Mouse (Mus musculus) erythroblast, embryonic 14.5 days (primary cell): Measurements from ENCODE around the gene Btbd2. TPM values are rescaled to one million over a fixed set of nuclear protein-coding genes. Genes with fewer than 3 reads are reported as not detected.
"Not testable (repeated sequence)": the region's sequence is repeated elsewhere in the genome, so short reads cannot be mapped to it uniquely, and the experiment has no call there.

Experiments used
- H3K27me3 ChIP-seq: 2 replicates; pipeline ENCODE4 v1.6.1; 2012; ENCODE audit warnings: inconsistent platforms; ENCODE audit not compliant: control insufficient read depth
- H3K36me3 ChIP-seq: 2 replicates; pipeline ENCODE4 v1.6.1; 2012; ENCODE audit warnings: mild to moderate bottlenecking, inconsistent platforms; ENCODE audit not compliant: control insufficient read depth
- H3K4me1 ChIP-seq: 2 replicates; pipeline ENCODE4 v1.6.1; 2012; ENCODE audit warnings: inconsistent platforms; ENCODE audit not compliant: control insufficient read depth
- H3K4me3 ChIP-seq: replicated peaks from 2 replicates; pipeline ENCODE3; 2012; ENCODE audit warnings: moderate library complexity, mild to moderate bottlenecking, inconsistent platforms
- H3K9me3 ChIP-seq: 2 replicates; pipeline ENCODE4 v1.6.1; 2012; ENCODE audit warnings: low read length, inconsistent platforms, mixed read lengths; ENCODE audit not compliant: control insufficient read depth
- GATA1 ChIP-seq: IDR thresholded peaks from 2 replicates; pipeline ENCODE4 v1.6.1; 2012; ENCODE audit warnings: low read length, inconsistent platforms, mixed read lengths
- TAL1 ChIP-seq: IDR thresholded peaks from 3 replicates; pipeline ENCODE4 v1.6.1; 2012; ENCODE audit warnings: low read length, inconsistent platforms, mixed read lengths
- polyA plus RNA-seq: library from polyadenylated mRNA; stranded (reverse); fragments of >175 nt; gene quantifications from 2 replicates; pipeline ENCODE4 v1.2.3, GENCODE M21; 2012

The Btbd2 gene
- polyA plus RNA-seq, 1 experiment: 2.6 TPM

DNA sequence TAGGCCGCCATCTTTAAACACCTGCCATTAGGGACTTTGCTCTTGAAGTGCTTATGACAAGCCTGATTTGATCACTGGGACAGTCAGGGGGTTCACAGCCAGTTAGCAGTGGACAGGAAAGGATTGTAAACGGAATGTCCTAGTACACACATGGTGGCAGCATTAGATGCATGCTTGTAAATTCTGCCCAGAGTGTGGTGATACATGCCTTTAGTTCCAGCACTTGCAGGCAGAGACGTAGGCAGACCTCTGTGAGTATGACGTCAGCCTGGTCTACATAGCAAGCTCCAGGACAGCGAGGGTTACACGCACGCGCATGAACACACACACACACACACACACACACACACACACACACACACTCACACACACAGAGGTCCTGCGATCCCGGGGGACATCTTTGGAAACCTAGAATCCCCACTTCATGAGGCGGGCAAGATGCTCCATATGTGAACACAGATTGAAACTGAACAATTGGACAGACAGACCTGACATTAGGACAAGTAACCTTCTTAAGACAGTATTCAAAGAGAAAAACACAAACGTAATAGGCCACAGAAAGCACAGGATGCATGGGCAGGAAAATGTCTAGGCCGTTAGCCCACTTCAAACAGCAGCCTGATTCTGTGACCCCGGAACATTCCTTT is 1.4 kb upstream of the Btbd2 start:
- Histone ChIP-seq H3K9me3 (no peaks in the 10 kb centered on the region), H3K4me3 (no peak overlapping the region), H3K36me3 (no peaks in the 10 kb centered on the region; the same call in 1 of the 2 replicates), H3K27me3 (no peaks in the 10 kb centered on the region), H3K4me1 (peaks cover 74% of the 10 kb centered on the region)
- TF ChIP-seq GATA1 (no peak), TAL1 (no peak)

GRCm38 (mm10) chr10:80656130-80656862 is 575 bp downstream of the Btbd2 start:
- H3K4me3 ChIP-seq: peak overlapping the region; percentile 87
- H3K4me1 ChIP-seq: peaks cover 71% of the 10 kb centered on the region
- TF ChIP-seq TAL1: no peak
- TF ChIP-seq GATA1: no peak
- H3K36me3 ChIP-seq: peaks cover 5% of the 10 kb centered on the region; the same call in 1 of the 2 replicates
- H3K9me3 ChIP-seq: no peaks in the 10 kb centered on the region
- H3K27me3 ChIP-seq: no peaks in the 10 kb centered on the region

DNA sequence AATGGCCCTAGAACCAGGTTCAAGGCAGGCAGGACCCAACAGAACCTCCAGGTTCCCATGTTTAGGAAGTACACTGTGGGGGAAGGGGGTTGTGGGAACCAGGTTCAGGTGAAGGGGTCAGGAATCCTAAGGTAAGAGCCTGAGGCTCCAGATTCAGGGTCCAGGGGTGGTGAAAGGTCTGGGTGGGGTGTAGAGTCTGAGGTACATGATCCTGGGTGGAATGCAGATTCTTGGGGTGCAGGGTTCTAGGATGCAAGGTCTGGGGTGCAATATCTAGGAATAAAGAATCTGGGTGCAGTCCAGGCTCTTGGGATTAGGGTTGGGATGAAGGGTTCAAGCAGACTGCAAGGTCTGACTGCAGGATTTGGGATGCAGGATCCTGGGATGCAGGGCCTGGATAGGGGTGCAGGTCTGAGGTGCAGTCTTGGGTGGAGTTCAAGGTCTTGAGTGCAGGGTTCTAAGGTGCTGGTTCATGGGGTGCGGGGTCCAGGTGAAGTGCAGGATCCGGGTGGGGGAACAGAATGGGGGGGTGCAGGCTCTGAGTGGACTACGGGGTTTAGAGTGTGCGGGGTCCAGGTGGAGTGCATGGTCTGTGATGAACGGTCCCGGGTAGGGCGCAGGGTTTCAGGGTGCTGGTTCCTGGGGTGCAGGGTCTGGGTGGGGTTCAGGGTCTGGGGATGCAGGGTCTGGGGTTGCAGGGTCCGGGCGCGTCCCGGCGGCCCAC is 1.3 kb downstream of the Btbd2 start:
- TF ChIP-seq GATA1 (no peak), TAL1 (no peak)
- Histone ChIP-seq H3K36me3 (peaks cover 5% of the 10 kb centered on the region; the same call in 1 of the 2 replicates), H3K9me3 (no peaks in the 10 kb centered on the region), H3K4me1 (peaks cover 67% of the 10 kb centered on the region), H3K27me3 (no peaks in the 10 kb centered on the region), H3K4me3 (peak overlapping the region; percentile 87)

DNA sequence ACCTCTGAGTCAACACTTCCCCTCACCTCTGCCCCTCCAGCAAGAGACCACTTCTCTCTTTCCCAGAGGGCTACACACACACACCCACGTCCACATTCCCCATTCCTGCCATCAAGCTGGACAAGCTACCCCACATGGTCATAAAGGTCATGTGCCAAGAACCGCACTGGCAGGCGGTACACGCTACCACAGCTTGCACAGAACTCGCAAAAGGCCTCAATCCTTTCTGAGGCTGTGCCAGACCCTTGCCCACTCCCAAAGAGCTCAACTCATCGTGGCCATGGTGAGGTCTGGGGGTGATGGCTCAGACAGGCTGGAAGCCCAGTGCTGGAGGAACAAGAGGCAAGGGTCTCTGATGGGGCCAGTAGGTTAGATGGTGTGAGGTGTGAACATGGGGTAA is 2.0 kb downstream of the Btbd2 start:
- no peaks in the 10 kb centered on the region for H3K27me3 ChIP-seq
- TF ChIP-seq TAL1: no peak
- no peak for TF ChIP-seq GATA1
- H3K36me3 ChIP-seq: peaks cover 5% of the 10 kb centered on the region; the same call in 1 of the 2 replicates
- H3K4me1 ChIP-seq: peaks cover 71% of the 10 kb centered on the region
- no peaks in the 10 kb centered on the region for H3K9me3 ChIP-seq
- peak overlapping the region; percentile 5 for H3K4me3 ChIP-seq

- Histone ChIP-seq H3K4me3 (no peak overlapping the region), H3K36me3 (peaks cover 8% of the 10 kb centered on the region), H3K27me3 (no peaks in the 10 kb centered on the region), H3K9me3 (no peaks in the 10 kb centered on the region), H3K4me1 (peaks cover 64% of the 10 kb centered on the region)
- no peak for TF ChIP-seq GATA1
- TF ChIP-seq TAL1: no peak
These were observed 3.6 kb downstream of the Btbd2 start for GRCm38 (mm10) chr10:80653156-80653720.

DNA sequence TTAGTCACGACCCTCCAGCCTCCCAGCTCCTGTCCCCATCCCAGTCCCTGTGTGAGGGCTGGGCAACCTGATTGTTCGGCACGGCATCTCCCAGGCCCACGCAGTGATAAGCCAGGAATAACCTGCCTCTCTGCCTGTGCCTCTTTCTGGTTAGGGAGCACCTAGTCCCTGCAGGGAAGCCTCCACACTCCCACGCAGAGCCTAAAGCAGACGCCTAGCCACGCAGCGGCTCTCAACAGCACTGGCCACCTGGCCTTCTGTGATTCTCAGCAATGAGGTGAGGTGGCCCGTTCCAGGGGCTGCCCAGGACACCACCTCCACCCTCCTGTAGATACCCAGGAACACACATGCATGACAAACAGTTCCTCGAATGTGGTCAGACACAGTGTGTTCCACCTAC is 6.5 kb downstream of the Btbd2 start:
- TF ChIP-seq TAL1 (no peak), GATA1 (no peak)
- H3K4me1 ChIP-seq: peaks cover 38% of the 10 kb centered on the region
- H3K27me3 ChIP-seq: no peaks in the 10 kb centered on the region
- no peak overlapping the region for H3K4me3 ChIP-seq
- peaks cover 15% of the 10 kb centered on the region for H3K36me3 ChIP-seq
- no peaks in the 10 kb centered on the region for H3K9me3 ChIP-seq

GRCm38 (mm10) chr10:80649910-80650309 is 7.0 kb downstream of the Btbd2 start:
- not testable (repeated sequence) for H3K9me3 ChIP-seq, H3K27me3 ChIP-seq, H3K4me3 ChIP-seq
- Histone ChIP-seq H3K4me1 (peaks cover 33% of the 10 kb centered on the region), H3K36me3 (peaks cover 20% of the 10 kb centered on the region)

- Histone ChIP-seq H3K4me3 (no peak overlapping the region), H3K36me3 (peaks cover 41% of the 10 kb centered on the region), H3K27me3 (no peaks in the 10 kb centered on the region), H3K9me3 (no peaks in the 10 kb centered on the region), H3K4me1 (peaks cover 17% of the 10 kb centered on the region)
- TF ChIP-seq GATA1: no peak
These were observed 9.9 kb downstream of the Btbd2 start for GRCm38 (mm10) chr10:80646936-80647335.

GRCm38 (mm10) chr10:80635345-80635744 is 21.5 kb downstream of the Btbd2 start:
- Histone ChIP-seq H3K4me3 (no peak overlapping the region), H3K27me3 (no peaks in the 10 kb centered on the region), H3K4me1 (peaks cover 8% of the 10 kb centered on the region), H3K36me3 (peaks cover 87% of the 10 kb centered on the region), H3K9me3 (no peaks in the 10 kb centered on the region)
- TF ChIP-seq GATA1 (no peak), TAL1 (no peak)
